Mouse (Mus musculus) ES-Bruce4 (cell line): ENCODE data around the gene Fbxo10.

ENCODE experiments used
- CTCF ChIP-seq: IDR thresholded peaks from one replicate; pipeline ENCODE4 v1.8.1; 2011; ENCODE audit warnings: low read depth, low read length
- EP300 ChIP-seq: IDR thresholded peaks from 2 replicates; pipeline ENCODE4 v1.6.1; 2011; ENCODE audit warnings: low read depth, low read length; ENCODE audit not compliant: insufficient read depth

DNA sequence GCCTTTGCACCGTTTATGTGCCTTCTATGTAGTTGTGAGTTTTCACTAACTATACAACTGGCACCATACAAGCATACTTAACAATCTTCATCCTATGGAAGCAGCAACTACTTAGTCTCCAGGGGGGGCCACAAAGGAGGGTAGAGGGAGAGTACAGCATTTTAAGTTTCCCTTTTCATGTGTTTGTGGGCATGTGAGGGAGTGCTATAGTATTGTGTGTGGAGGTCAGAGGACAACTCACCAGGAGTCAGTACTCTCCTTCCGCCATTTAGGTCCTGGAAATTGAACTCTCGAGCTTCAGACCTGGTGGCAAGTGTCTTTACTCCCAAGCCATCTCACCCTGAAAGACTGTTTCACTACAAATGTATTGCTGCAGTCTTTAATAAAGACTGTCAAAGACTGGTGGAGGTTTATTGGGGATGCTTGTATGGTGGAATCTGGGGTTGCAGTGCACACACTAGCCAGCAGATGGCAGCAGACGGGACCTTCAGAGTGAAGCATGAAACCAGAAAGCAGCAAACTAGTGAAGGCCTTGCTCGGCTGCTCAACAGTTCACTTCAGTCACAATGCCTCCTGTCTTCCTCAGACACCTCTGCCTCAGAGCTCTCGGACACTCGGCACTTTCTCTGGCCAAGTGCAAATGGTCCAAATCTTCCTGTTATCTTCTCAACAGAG lies 12.9 kb upstream of the Fbxo10 start:
- no peak for TF ChIP-seq EP300
- peak; percentile 95 for TF ChIP-seq CTCF
